Mouse (Mus musculus): ENCODE measurements around the gene Fbln1. TPM values are rescaled to one million over a fixed set of nuclear protein-coding genes. Genes with fewer than 3 reads are reported as not detected.

The Fbln1 gene
- total and polyA plus RNA-seq, 2 experiments from 2014 or later: 46.2 to 57.8 TPM

GRCm38 (mm10) chr15:85245241-85246010 lies 39.7 kb downstream of the Fbln1 start:
- H3K9me3 ChIP-seq (ENCODE audit: low read length): no peaks in the 10 kb centered on the region
- TF ChIP-seq CTCF (IDR thresholded peaks at IDR 0.05): no peak
- DNase-seq (ENCODE audit: low spot score) (no peak), ATAC-seq (ENCODE audit: low FRiP score) (no peak)
- WGBS: 79% methylated on average over 5 of the region's 5 CpGs
- H3K27ac ChIP-seq (ENCODE audit: low read depth, low read length): no peak overlapping the region
- no peaks in the 10 kb centered on the region for H3K27me3 ChIP-seq (ENCODE audit: insufficient read depth, low read length)
- H3K9ac ChIP-seq (replicated peaks; ENCODE audit: low read length, poor library complexity, severe bottlenecking): no peak overlapping the region
- H3K4me1 ChIP-seq (ENCODE audit: insufficient read depth, low read length): no peaks in the 10 kb centered on the region
- no peaks in the 10 kb centered on the region for H3K36me3 ChIP-seq (ENCODE audit: insufficient read depth, low read length)
- no peak overlapping the region for H3K4me2 ChIP-seq (ENCODE audit: low read depth, low read length, poor library complexity, severe bottlenecking)
- H3K4me3 ChIP-seq (ENCODE audit: low read depth, low read length): no peak overlapping the region

DNA sequence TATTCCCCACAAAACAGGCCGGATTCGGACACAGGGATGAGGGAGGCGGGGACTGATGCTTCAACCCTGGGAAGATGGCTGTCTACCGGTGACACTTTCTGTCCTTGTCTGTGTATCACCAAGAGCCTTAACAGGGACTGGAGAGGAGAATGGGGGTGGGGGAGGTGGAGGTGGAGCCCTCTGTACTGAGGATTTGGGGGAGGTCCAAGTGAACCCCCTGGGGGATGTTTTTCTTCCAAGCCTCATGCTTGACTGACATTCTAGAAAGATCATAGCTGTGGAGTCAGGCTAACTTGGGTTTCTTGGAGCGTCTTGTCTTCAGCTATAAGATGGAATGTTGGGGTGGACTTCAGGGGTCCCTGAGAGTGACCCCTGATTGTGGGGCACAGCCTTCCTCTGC lies 40.3 kb downstream of the Fbln1 start:
- Histone ChIP-seq H3K36me3 (ENCODE audit: insufficient read depth, low read length) (no peaks in the 10 kb centered on the region), H3K4me3 (ENCODE audit: low read depth, low read length) (no peak overlapping the region), H3K9me3 (ENCODE audit: low read length) (no peaks in the 10 kb centered on the region), H3K4me2 (ENCODE audit: low read depth, low read length, poor library complexity, severe bottlenecking) (no peak overlapping the region), H3K9ac (replicated peaks; ENCODE audit: low read length, poor library complexity, severe bottlenecking) (no peak overlapping the region), H3K27me3 (ENCODE audit: insufficient read depth, low read length) (no peaks in the 10 kb centered on the region), H3K27ac (ENCODE audit: low read depth, low read length) (no peak overlapping the region), H3K4me1 (ENCODE audit: insufficient read depth, low read length) (no peaks in the 10 kb centered on the region)
- ATAC-seq (ENCODE audit: low FRiP score) (no peak), DNase-seq (ENCODE audit: low spot score) (no peak)
- TF ChIP-seq CTCF (IDR thresholded peaks at IDR 0.05): no peak
- WGBS: 83% methylated on average over 5 of the region's 5 CpGs

- no peak overlapping the region for H3K9ac ChIP-seq (replicated peaks; ENCODE audit: low read length, poor library complexity, severe bottlenecking)
- DNase-seq (ENCODE audit: low spot score) (no peak), ATAC-seq (ENCODE audit: low FRiP score) (no peak)
- no peak overlapping the region for H3K4me2 ChIP-seq (ENCODE audit: low read depth, low read length, poor library complexity, severe bottlenecking)
- H3K27me3 ChIP-seq (ENCODE audit: insufficient read depth, low read length): no peaks in the 10 kb centered on the region
- H3K4me3 ChIP-seq (ENCODE audit: low read depth, low read length): no peak overlapping the region
- no peaks in the 10 kb centered on the region for H3K9me3 ChIP-seq (ENCODE audit: low read length)
- no peak for TF ChIP-seq CTCF (IDR thresholded peaks at IDR 0.05)
- no peaks in the 10 kb centered on the region for H3K4me1 ChIP-seq (ENCODE audit: insufficient read depth, low read length)
- no peaks in the 10 kb centered on the region; the same call in 1 of the 2 replicates for H3K36me3 ChIP-seq (ENCODE audit: insufficient read depth, low read length)
- 74% methylated on average over 6 of the region's 6 CpGs for WGBS
- no peak overlapping the region for H3K27ac ChIP-seq (ENCODE audit: low read depth, low read length)
Measured at GRCm38 (mm10) chr15:85246936-85247335, 41.2 kb downstream of the Fbln1 start.

- ATAC-seq (ENCODE audit: low FRiP score) (no peak), DNase-seq (ENCODE audit: low spot score) (no peak)
- no peak overlapping the region for H3K4me3 ChIP-seq (ENCODE audit: low read depth, low read length)
- no peaks in the 10 kb centered on the region; the same call in 1 of the 2 replicates for H3K36me3 ChIP-seq (ENCODE audit: insufficient read depth, low read length)
- H3K27ac ChIP-seq (ENCODE audit: low read depth, low read length): no peak overlapping the region
- no peak overlapping the region for H3K9ac ChIP-seq (replicated peaks; ENCODE audit: low read length, poor library complexity, severe bottlenecking)
- WGBS: 87% methylated on average over 5 of the region's 5 CpGs
- no peaks in the 10 kb centered on the region for H3K4me1 ChIP-seq (ENCODE audit: insufficient read depth, low read length)
- H3K27me3 ChIP-seq (ENCODE audit: insufficient read depth, low read length): no peaks in the 10 kb centered on the region
- no peak for TF ChIP-seq CTCF (IDR thresholded peaks at IDR 0.05)
- no peaks in the 10 kb centered on the region for H3K9me3 ChIP-seq (ENCODE audit: low read length)
- H3K4me2 ChIP-seq (ENCODE audit: low read depth, low read length, poor library complexity, severe bottlenecking): no peak overlapping the region
Measured at GRCm38 (mm10) chr15:85248311-85248710, 42.6 kb downstream of the Fbln1 start.

- DNase-seq (ENCODE audit: low spot score): peak; percentile 95
- Histone ChIP-seq H3K4me1 (ENCODE audit: insufficient read depth, low read length) (no peaks in the 10 kb centered on the region), H3K4me2 (ENCODE audit: low read depth, low read length, poor library complexity, severe bottlenecking) (no peak overlapping the region), H3K27me3 (ENCODE audit: insufficient read depth, low read length) (no peaks in the 10 kb centered on the region), H3K9ac (replicated peaks; ENCODE audit: low read length, poor library complexity, severe bottlenecking) (no peak overlapping the region), H3K36me3 (ENCODE audit: insufficient read depth, low read length) (no peaks in the 10 kb centered on the region; the same call in 1 of the 2 replicates), H3K27ac (ENCODE audit: low read depth, low read length) (no peak overlapping the region), H3K4me3 (ENCODE audit: low read depth, low read length) (no peak overlapping the region), H3K9me3 (ENCODE audit: low read length) (no peaks in the 10 kb centered on the region)
- peak; percentile 100 for TF ChIP-seq CTCF (IDR thresholded peaks at IDR 0.05)
- WGBS: 45% methylated on average over 5 of the region's 5 CpGs
- ATAC-seq (ENCODE audit: low FRiP score): no peak
Measured at GRCm38 (mm10) chr15:85249252-85249651, 43.5 kb downstream of the Fbln1 start.

GRCm38 (mm10) chr15:85250436-85250835 lies 44.7 kb downstream of the Fbln1 start:
- H3K4me3 ChIP-seq (ENCODE audit: low read depth, low read length): no peak overlapping the region
- no peaks in the 10 kb centered on the region for H3K4me1 ChIP-seq (ENCODE audit: insufficient read depth, low read length)
- no peaks in the 10 kb centered on the region; the same call in 1 of the 2 replicates for H3K36me3 ChIP-seq (ENCODE audit: insufficient read depth, low read length)
- H3K9me3 ChIP-seq (ENCODE audit: low read length): no peaks in the 10 kb centered on the region
- H3K27ac ChIP-seq (ENCODE audit: low read depth, low read length): no peak overlapping the region
- DNase-seq (ENCODE audit: low spot score) (no peak), ATAC-seq (ENCODE audit: low FRiP score) (no peak)
- 91% methylated on average over 2 of the region's 2 CpGs for WGBS
- H3K4me2 ChIP-seq (ENCODE audit: low read depth, low read length, poor library complexity, severe bottlenecking): no peak overlapping the region
- no peaks in the 10 kb centered on the region for H3K27me3 ChIP-seq (ENCODE audit: insufficient read depth, low read length)
- no peak for TF ChIP-seq CTCF (IDR thresholded peaks at IDR 0.05)
- no peak overlapping the region for H3K9ac ChIP-seq (replicated peaks; ENCODE audit: low read length, poor library complexity, severe bottlenecking)
